Mouse (Mus musculus) ES-Bruce4 (cell line): ENCODE data around the gene Znhit3.

Experiments used
- CTCF ChIP-seq: IDR thresholded peaks from one replicate; pipeline ENCODE4 v1.8.1; 2011; ENCODE audit warnings: low read depth, low read length
- EP300 ChIP-seq: IDR thresholded peaks from 2 replicates; pipeline ENCODE4 v1.6.1; 2011; ENCODE audit warnings: low read depth, low read length; ENCODE audit not compliant: insufficient read depth
- POLR2A ChIP-seq: IDR thresholded peaks from one replicate; pipeline ENCODE4 v1.8.1; 2011; ENCODE audit warnings: low read length; ENCODE audit not compliant: insufficient read depth

DNA sequence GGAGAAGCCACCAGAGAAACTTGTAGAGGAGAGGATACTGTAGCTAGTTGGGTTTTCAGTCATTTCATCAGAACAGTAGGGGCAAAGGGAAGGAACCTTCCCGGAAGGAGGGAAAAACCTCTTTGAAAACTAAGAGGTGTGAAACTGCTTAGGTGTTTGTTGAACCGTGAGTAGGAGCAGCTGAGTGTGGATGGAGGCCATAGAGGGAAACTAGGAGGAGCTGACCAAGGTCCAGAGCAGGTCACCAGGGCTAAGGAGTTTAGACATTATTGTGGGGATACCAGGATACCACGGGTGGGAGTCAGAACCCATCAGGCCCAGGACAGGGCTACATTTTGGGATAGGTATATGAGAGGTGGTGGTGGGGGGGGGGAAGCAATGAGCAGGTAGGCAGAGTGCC is 47.4 kb upstream of the Znhit3 start:
- no peak for TF ChIP-seq EP300
- no peak for TF ChIP-seq CTCF
- no peak for TF ChIP-seq POLR2A
